Mouse (Mus musculus) liver, adult 2 months (tissue): ENCODE results near the gene Arl3.

Experiments
- CTCF ChIP-seq: fragments of 200-500 bp; IDR thresholded peaks from 2 replicates; pipeline ENCODE4 v1.5.1; 2011; ENCODE audit warnings: low read depth, low read length, control low read depth
- POLR2A ChIP-seq: fragments of 200-500 bp; IDR thresholded peaks from 2 replicates; pipeline ENCODE4 v1.6.1; 2011; ENCODE audit warnings: low read length, control low read depth; ENCODE audit not compliant: insufficient read depth; ENCODE audit errors: extremely low read depth

GRCm38 (mm10) chr19:46481756-46482155 is 91.2 kb downstream of the Arl3 start:
- TF ChIP-seq POLR2A = no peak
- TF ChIP-seq CTCF = no peak
